In the genomic region with DNA sequence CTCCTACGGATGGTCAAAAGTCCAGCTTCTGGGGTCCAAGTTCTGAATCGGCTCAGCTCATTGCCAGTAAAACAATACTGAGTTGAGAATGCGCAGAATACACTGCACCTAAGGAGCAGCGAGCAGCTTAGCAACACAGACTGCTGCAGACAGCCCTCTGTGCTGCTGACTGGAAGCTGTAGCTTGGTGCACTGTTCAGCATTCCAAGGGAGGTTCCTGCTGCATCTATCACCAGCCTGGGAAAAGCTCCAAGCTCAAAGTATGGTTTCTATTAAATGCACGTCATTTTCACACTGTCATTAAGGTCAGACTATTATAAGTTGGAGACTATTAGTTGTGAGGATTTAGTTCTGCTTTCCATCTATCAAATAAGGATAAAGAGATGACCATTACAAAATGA, we compare ENCODE assay signal across 27 mouse cellular contexts. TPM values are rescaled to one million over a fixed set of nuclear protein-coding genes. Genes with fewer than 3 reads are reported as not detected.
DNase-seq lines count a peak whose midpoint lies in the region; ATAC-seq and TF ChIP-seq lines count a peak whose summit lies in the region.
"Had no signal": no experiment of that assay in that cellular context is flagged by ENCODE, and none has a peak within 500 bp of the region (broad histone marks: within the 10 kb centered on the region; RNA-seq: fewer than 3 reads in every experiment).

No protein-coding gene starts in this region.

- H3K36me3 ChIP-seq in kidney, embryonic 16.5 days (ENCODE audit: insufficient read depth, low read length): no peaks in the 10 kb centered on the region
- H3K36me3 ChIP-seq in stomach, embryonic 16.5 days (ENCODE audit: control insufficient read depth, insufficient read depth, low read length): no peaks in the 10 kb centered on the region
- H3K36me3 ChIP-seq in stomach, postnatal 0 days (ENCODE audit: control insufficient read depth, insufficient read depth, low read length): no peaks in the 10 kb centered on the region; the same call in 1 of the 2 replicates
- H3K36me3 ChIP-seq in intestine, embryonic 16.5 days (ENCODE audit: control insufficient read depth, insufficient read depth, low read length): no peaks in the 10 kb centered on the region
- H3K36me3 ChIP-seq: embryonic facial prominence, embryonic 15.5 days; forebrain, embryonic 15.5 days; heart, embryonic 12.5 days; hindbrain, embryonic 13.5 days; midbrain, embryonic 15.5 days; neural tube, embryonic 13.5 days had no signal

- no peak overlapping the region for H3K4me3 ChIP-seq in kidney, embryonic 16.5 days (ENCODE audit: low read length)
- no peak overlapping the region for H3K4me3 ChIP-seq in left cerebral cortex, adult 2 months
- no peak overlapping the region for H3K4me3 ChIP-seq in stomach, embryonic 16.5 days (replicated peaks; ENCODE audit: low read length)
- no peak overlapping the region for H3K4me3 ChIP-seq in stomach, postnatal 0 days (ENCODE audit: low read depth, low read length)
- no peak overlapping the region for H3K4me3 ChIP-seq in olfactory bulb, adult 2 months (ENCODE audit: insufficient read depth, low read depth, low read length)
- H3K4me3 ChIP-seq in intestine, embryonic 16.5 days (ENCODE audit: low read length): no peak overlapping the region
- H3K4me3 ChIP-seq: embryonic facial prominence, embryonic 15.5 days; forebrain, embryonic 15.5 days; heart, embryonic 12.5 days; hindbrain, embryonic 13.5 days; midbrain, embryonic 15.5 days; myocyte; neural tube, embryonic 13.5 days had no signal

- H3K9me3 ChIP-seq in kidney, embryonic 16.5 days (ENCODE audit: low read length): no peaks in the 10 kb centered on the region
- no peaks in the 10 kb centered on the region for H3K9me3 ChIP-seq in stomach, embryonic 16.5 days (replicated peaks; ENCODE audit: control insufficient read depth, low read length)
- H3K9me3 ChIP-seq in stomach, postnatal 0 days (ENCODE audit: control insufficient read depth, low read length): no peaks in the 10 kb centered on the region
- H3K9me3 ChIP-seq in intestine, embryonic 16.5 days (ENCODE audit: control insufficient read depth, low read length): no peaks in the 10 kb centered on the region
- H3K9me3 ChIP-seq: embryonic facial prominence, embryonic 15.5 days; forebrain, embryonic 15.5 days; G1E; heart, embryonic 12.5 days; hindbrain, embryonic 13.5 days; midbrain, embryonic 15.5 days; neural tube, embryonic 13.5 days had no signal

- TF ChIP-seq EP300 in stomach, postnatal 0 days (optimal IDR thresholded peaks at IDR 0.05): no peak

- no peak overlapping the region for H3K4me2 ChIP-seq in kidney, embryonic 16.5 days (replicated peaks; ENCODE audit: low read depth, low read length)
- no peak overlapping the region for H3K4me2 ChIP-seq in stomach, embryonic 16.5 days (ENCODE audit: low read depth, low read length)
- no peak overlapping the region for H3K4me2 ChIP-seq in stomach, postnatal 0 days (replicated peaks; ENCODE audit: low read depth)
- H3K4me2 ChIP-seq in intestine, embryonic 16.5 days (ENCODE audit: low read depth, low read length): no peak overlapping the region
- H3K4me2 ChIP-seq: embryonic facial prominence, embryonic 15.5 days; forebrain, embryonic 15.5 days; heart, embryonic 12.5 days; hindbrain, embryonic 13.5 days; midbrain, embryonic 15.5 days; neural tube, embryonic 13.5 days had no signal

- no peak overlapping the region for H3K27ac ChIP-seq in kidney, embryonic 16.5 days (ENCODE audit: low read length)
- H3K27ac ChIP-seq in left cerebral cortex, adult 2 months: peak overlapping the region; percentile 48
- H3K27ac ChIP-seq in stomach, embryonic 16.5 days (ENCODE audit: low read length): no peak overlapping the region
- H3K27ac ChIP-seq in stomach, postnatal 0 days (replicated peaks): no peak overlapping the region
- peak overlapping the region; percentile 78 for H3K27ac ChIP-seq in olfactory bulb, adult 2 months (ENCODE audit: insufficient read depth, low read depth, low read length)
- no peak overlapping the region for H3K27ac ChIP-seq in intestine, embryonic 16.5 days (ENCODE audit: low read length)
- H3K27ac ChIP-seq: embryonic facial prominence, embryonic 15.5 days; forebrain, embryonic 15.5 days; hindbrain, embryonic 13.5 days; macrophage; midbrain, embryonic 15.5 days; neural tube, embryonic 13.5 days had no signal

- intact Hi-C loops in left cerebral cortex, adult 2 months (cut with DNase I): no loop called here

- H3K27me3 ChIP-seq in kidney, embryonic 16.5 days (ENCODE audit: insufficient read depth, low read length): no peaks in the 10 kb centered on the region
- no peaks in the 10 kb centered on the region for H3K27me3 ChIP-seq in stomach, embryonic 16.5 days (ENCODE audit: control insufficient read depth, insufficient read depth, low read length)
- H3K27me3 ChIP-seq in stomach, postnatal 0 days (ENCODE audit: control insufficient read depth, insufficient read depth, low read length): no peaks in the 10 kb centered on the region
- no peaks in the 10 kb centered on the region for H3K27me3 ChIP-seq in intestine, embryonic 16.5 days (replicated peaks; ENCODE audit: control insufficient read depth, insufficient read depth, low read length)
- H3K27me3 ChIP-seq: CH12.LX; embryonic facial prominence, embryonic 15.5 days; forebrain, embryonic 15.5 days; heart, embryonic 12.5 days; hindbrain, embryonic 13.5 days; midbrain, embryonic 15.5 days; neural tube, embryonic 13.5 days had no signal

- no peak for ATAC-seq in kidney, embryonic 16.5 days (ENCODE audit: low FRiP score, low TSS enrichment)
- ATAC-seq in stomach, embryonic 16.5 days (ENCODE audit: insufficient read depth, low FRiP score): no peak
- ATAC-seq in stomach, postnatal 0 days (ENCODE audit: low FRiP score, low TSS enrichment): no peak
- no peak for ATAC-seq in intestine, embryonic 16.5 days
- ATAC-seq: forebrain, embryonic 15.5 days; liver, postnatal 0 days; midbrain, embryonic 15.5 days had no signal

- H3K9ac ChIP-seq in kidney, embryonic 16.5 days (replicated peaks; ENCODE audit: low read length): no peak overlapping the region
- 0 out of 2 replicates have a peak overlapping the region, but pooled peaks have one; percentile 10 for H3K9ac ChIP-seq in stomach, embryonic 16.5 days (ENCODE audit: low read length)
- H3K9ac ChIP-seq in stomach, postnatal 0 days (ENCODE audit: low read length): no peak overlapping the region
- no peak overlapping the region for H3K9ac ChIP-seq in intestine, embryonic 16.5 days (ENCODE audit: low read depth, low read length)
- H3K9ac ChIP-seq: embryonic facial prominence, embryonic 15.5 days; forebrain, embryonic 15.5 days; heart, embryonic 12.5 days; hindbrain, embryonic 13.5 days; liver, postnatal 0 days; midbrain, embryonic 15.5 days; neural tube, embryonic 13.5 days had no signal

- peak; percentile 11 for DNase-seq in kidney, adult 18-20 months
- DNase-seq in left cerebral cortex, adult 2 months (ENCODE audit: extremely low spot score in 1 of 2, low spot score in 2 of 2): no peak
- DNase-seq in left cerebral cortex, adult 18-20 months (ENCODE audit: low spot score in 2 of 2): no peak
- DNase-seq in stomach, postnatal 0 days (ENCODE audit: low spot score): no peak
- DNase-seq: adrenal gland, adult 8-10 months; B cell, adult 2 months; cerebellum, adult 18-20 months; cerebellum, postnatal 14 days; embryo, embryonic 11 days; gastrocnemius, postnatal 14 days; heart, adult 18-20 months; left cerebral cortex, postnatal 4 days; liver, postnatal 0 days had no signal

- TF ChIP-seq POLR2A in olfactory bulb, adult 2 months (IDR thresholded peaks at IDR 0.05; ENCODE audit: insufficient read depth, low read depth, low read length): no peak

- TF ChIP-seq CTCF in left cerebral cortex, adult 2 months (IDR thresholded peaks at IDR 0.05): no peak
- TF ChIP-seq CTCF in stomach, postnatal 0 days (IDR thresholded peaks at IDR 0.05; ENCODE audit: low read depth): no peak
- TF ChIP-seq CTCF in olfactory bulb, adult 2 months (IDR thresholded peaks at IDR 0.05; ENCODE audit: insufficient read depth, low read depth, low read length): no peak

- H3K4me1 ChIP-seq in kidney, embryonic 16.5 days (ENCODE audit: insufficient read depth, low read length): peaks cover 28% of the 10 kb centered on the region
- H3K4me1 ChIP-seq in stomach, embryonic 16.5 days (ENCODE audit: control insufficient read depth, insufficient read depth, low read length): peaks cover 13% of the 10 kb centered on the region; the same call in 1 of the 2 replicates
- H3K4me1 ChIP-seq in stomach, postnatal 0 days (replicated peaks; ENCODE audit: control insufficient read depth, insufficient read depth): 0 out of 2 replicates have a peak, but pooled peaks cover 2% of the 10 kb centered on the region
- H3K4me1 ChIP-seq in olfactory bulb, adult 2 months (ENCODE audit: control insufficient read depth, insufficient read depth, low read length): peaks cover 24% of the 10 kb centered on the region
- H3K4me1 ChIP-seq in intestine, embryonic 16.5 days (ENCODE audit: control insufficient read depth, insufficient read depth, low read length): peaks cover 8% of the 10 kb centered on the region

- WGBS in kidney, embryonic 16.5 days: 88% methylated on average over 5 of the region's 5 CpGs
- 85% methylated on average over 5 of the region's 5 CpGs for WGBS in stomach, embryonic 16.5 days
- 79% methylated on average over 5 of the region's 5 CpGs for WGBS in stomach, postnatal 0 days
- WGBS in olfactory bulb, adult 2 months: 54% methylated on average over 5 of the region's 5 CpGs
- WGBS in intestine, embryonic 16.5 days: 83% methylated on average over 5 of the region's 5 CpGs

RNA-seq across cellular contexts. Expression of gene Mettl21a, which starts 4.1 kb away (rescaled TPM):
- 21.5 and 22.0 TPM in 2 replicates for polyA plus RNA-seq in kidney, embryonic 16.5 days (2015; fragmentation: Nextera tagmentation; extraction: Ambion mirVana)
- 10 to 100 TPM; 13.1 to 14.4 TPM for total RNA-seq in left cerebral cortex, adult 2 months (2021)
- total RNA-seq in left cerebral cortex, adult 18-20 months (2021): 10 to 100 TPM; 12.5 to 13.3 TPM
- 19.0 and 19.2 TPM in 2 replicates for polyA plus RNA-seq in stomach, embryonic 16.5 days (2015; fragmentation: Nextera tagmentation; extraction: Ambion mirVana)
- polyA plus RNA-seq in stomach, postnatal 0 days (2015; fragmentation: Nextera tagmentation; extraction: Ambion mirVana): 14.8 and 15.0 TPM in 2 replicates
- not detected in 2 replicates for polyA plus RNA-seq in olfactory bulb, adult 2 months (2012; ENCODE audit: insufficient read depth, insufficient read length, low replicate concordance, missing spikeins)
- polyA plus RNA-seq in intestine, embryonic 16.5 days (2015; fragmentation: Nextera tagmentation; extraction: Ambion mirVana): 17.1 and 19.5 TPM in 2 replicates

Comparison
In these comparisons a context has a peak if more than half of its experiments do, and no peak if none do; other contexts are left out.
1. H3K27ac ChIP-seq: peak in left cerebral cortex, adult 2 months (single experiment) and olfactory bulb, adult 2 months (single experiment); none in kidney, embryonic 16.5 days (single experiment), stomach, embryonic 16.5 days (single experiment), stomach, postnatal 0 days (single experiment) and intestine, embryonic 16.5 days (single experiment).
2. RNA of gene Mettl21a, which starts 4.1 kb away (polyA plus RNA-seq): 21.5 to 22.0 TPM in kidney, embryonic 16.5 days, 17.1 to 19.5 TPM in intestine, embryonic 16.5 days, 19.0 to 19.2 TPM in stomach, embryonic 16.5 days and 14.8 to 15.0 TPM in stomach, postnatal 0 days; not detected in olfactory bulb, adult 2 months; every median in the first group is over 10 times any median in the second.